Comparison of ENCODE assay signal across 8 mouse cellular contexts in genomic region chr8:105860143-105860981, GRCm38 (mm10). TPM values are rescaled to one million over a fixed set of nuclear protein-coding genes. Genes with fewer than 3 reads are reported as not detected.
A peak's percentile ranks its signal among the peaks of the same experiment; 100 is the strongest.
DNase-seq lines count a peak whose midpoint lies in the region; ATAC-seq and TF ChIP-seq lines count a peak whose summit lies in the region.

Nutf2 (plus strand) TSS chr8:105860580.

- H3K27ac ChIP-seq in ES-Bruce4 (ENCODE audit: insufficient read depth, low read length) = peak within 1 kb of the TSS; percentile 71
- H3K27ac ChIP-seq in forebrain, embryonic 13.5 days = peak within 1 kb of the TSS; percentile 86
- peak within 1 kb of the TSS; percentile 95 for H3K27ac ChIP-seq in liver, postnatal 0 days (ENCODE audit: low read depth)
- H3K27ac ChIP-seq in neural tube, embryonic 14.5 days (ENCODE audit: low read depth, low read length) = peak within 1 kb of the TSS; percentile 74

- H3K4me2 ChIP-seq in forebrain, embryonic 13.5 days = peak within 1 kb of the TSS; percentile 93
- H3K4me2 ChIP-seq in liver, postnatal 0 days (ENCODE audit: low read depth, low read length) = peak within 1 kb of the TSS; percentile 100
- H3K4me2 ChIP-seq in neural tube, embryonic 14.5 days (ENCODE audit: low read depth, low read length) = peak within 1 kb of the TSS; percentile 87

- TF ChIP-seq EP300 in ES-Bruce4 (IDR thresholded peaks at IDR 0.05; ENCODE audit: insufficient read depth, low read depth, low read length) = peak; percentile 38; the same call in 1 of the 2 replicates
- no peak; the same call in 1 of the 2 replicates for TF ChIP-seq EP300 in liver, postnatal 0 days (IDR thresholded peaks at IDR 0.05; ENCODE audit: low read depth)

- H3K4me1 ChIP-seq in ES-Bruce4 (ENCODE audit: control insufficient read depth, insufficient read depth, low read length) = peaks cover 3% of the 10 kb centered on the region
- peaks cover 74% of the 10 kb centered on the region for H3K4me1 ChIP-seq in forebrain, embryonic 13.5 days
- peaks cover 56% of the 10 kb centered on the region for H3K4me1 ChIP-seq in liver, postnatal 0 days (ENCODE audit: insufficient read depth)
- H3K4me1 ChIP-seq in neural tube, embryonic 14.5 days (ENCODE audit: control insufficient read depth, insufficient read depth, low read length) = peaks cover 44% of the 10 kb centered on the region

- no peak for TF ChIP-seq CTCF in ES-Bruce4 (IDR thresholded peaks at IDR 0.05; ENCODE audit: low read depth, low read length)
- no peak for TF ChIP-seq CTCF in liver, postnatal 0 days (IDR thresholded peaks at IDR 0.05; ENCODE audit: low read depth)

- peak; percentile 95 to 98 for DNase-seq in heart, postnatal 10 days
- DNase-seq in large intestine, adult 2 months (ENCODE audit: low read depth, low spot score) = peak; percentile 95
- DNase-seq in liver, postnatal 0 days = peak; percentile 94
- peak; percentile 90 for DNase-seq in testis, postnatal 10 days (ENCODE audit: low spot score)

- ATAC-seq in cerebellum, adult (ENCODE audit: insufficient number of reproducible peaks, low FRiP score, low TSS enrichment) = peak; percentile 93
- ATAC-seq in forebrain, embryonic 13.5 days = peak; percentile 98
- peak; percentile 95 for ATAC-seq in liver, postnatal 0 days
- ATAC-seq in neural tube, embryonic 14.5 days (ENCODE audit: low read depth) = peak; percentile 97

- peak within 1 kb of the TSS; percentile 88 for H3K4me3 ChIP-seq in ES-Bruce4 (ENCODE audit: low read depth, low read length)
- H3K4me3 ChIP-seq in forebrain, embryonic 13.5 days = peak within 1 kb of the TSS; percentile 97
- H3K4me3 ChIP-seq in liver, postnatal 0 days (ENCODE audit: low read depth, low read length) = peak within 1 kb of the TSS; percentile 89
- peak within 1 kb of the TSS; percentile 90 for H3K4me3 ChIP-seq in neural tube, embryonic 14.5 days (ENCODE audit: low read depth, low read length)

- H3K27me3 ChIP-seq in ES-Bruce4 (ENCODE audit: control insufficient read depth, insufficient read depth, low read length, poor library complexity, severe bottlenecking) = no peaks in the 10 kb centered on the region
- no peaks in the 10 kb centered on the region for H3K27me3 ChIP-seq in forebrain, embryonic 13.5 days
- H3K27me3 ChIP-seq in liver, postnatal 0 days (ENCODE audit: insufficient read depth, low read length) = no peaks in the 10 kb centered on the region
- no peaks in the 10 kb centered on the region for H3K27me3 ChIP-seq in neural tube, embryonic 14.5 days (ENCODE audit: control insufficient read depth, insufficient read depth, low read length)

- under 1% methylated on average over 50 of the region's 59 CpGs for WGBS in forebrain, embryonic 13.5 days
- WGBS in large intestine, adult 2 months = under 1% methylated on average over 59 of the region's 59 CpGs
- whole genome bisulfite sequencing in liver, postnatal 0 days (ENCODE audit: insufficient replicate concordance) = under 1% methylated on average over 41 of the region's 59 CpGs
- under 1% methylated on average over 57 of the region's 59 CpGs for WGBS in neural tube, embryonic 14.5 days

- peak; percentile 75 for TF ChIP-seq POLR2A in ES-Bruce4 (IDR thresholded peaks at IDR 0.05; ENCODE audit: insufficient read depth, low read length)

- intact Hi-C loops in heart, postnatal 10 days (cut with DNase I) = loop anchor here (2.0 kb wide), 2 partner anchors 20 to 38 kb away; partner anchors contain the start of gene Edc4

- peaks cover 19% of the 10 kb centered on the region for H3K36me3 ChIP-seq in ES-Bruce4 (ENCODE audit: control insufficient read depth, insufficient read depth, low read length, poor library complexity, severe bottlenecking)
- peaks cover 17% of the 10 kb centered on the region for H3K36me3 ChIP-seq in forebrain, embryonic 13.5 days (ENCODE audit: poor library complexity, severe bottlenecking)
- no peaks in the 10 kb centered on the region; the same call in 1 of the 2 replicates for H3K36me3 ChIP-seq in liver, postnatal 0 days (replicated peaks; ENCODE audit: insufficient read depth, low read length)
- no peaks in the 10 kb centered on the region for H3K36me3 ChIP-seq in neural tube, embryonic 14.5 days (ENCODE audit: control insufficient read depth, insufficient read depth, low read length)

- peak within 1 kb of the TSS; percentile 91 for H3K9ac ChIP-seq in ES-Bruce4 (ENCODE audit: low read depth, poor library complexity, severe bottlenecking)
- peak within 1 kb of the TSS; percentile 99 for H3K9ac ChIP-seq in forebrain, embryonic 13.5 days
- peak within 1 kb of the TSS; percentile 96 for H3K9ac ChIP-seq in liver, postnatal 0 days (replicated peaks)
- H3K9ac ChIP-seq in neural tube, embryonic 14.5 days (replicated peaks; ENCODE audit: low read depth, low read length) = peak within 1 kb of the TSS; percentile 75

- no peaks in the 10 kb centered on the region for H3K9me3 ChIP-seq in ES-Bruce4 (replicated peaks; ENCODE audit: control insufficient read depth, insufficient read depth, low read length, poor library complexity, severe bottlenecking)
- no peaks in the 10 kb centered on the region for H3K9me3 ChIP-seq in forebrain, embryonic 13.5 days (replicated peaks)
- H3K9me3 ChIP-seq in liver, postnatal 0 days (ENCODE audit: low read length) = no peaks in the 10 kb centered on the region
- H3K9me3 ChIP-seq in neural tube, embryonic 14.5 days (ENCODE audit: control insufficient read depth, low read length) = no peaks in the 10 kb centered on the region

RNA-seq across cellular contexts. Expression of gene Nutf2, which starts in this region (rescaled TPM):
- polyA plus RNA-seq in ES-Bruce4 (2011; ENCODE audit: insufficient read depth, insufficient read length, low read depth, missing spikeins) = 29.9 and 30.2 TPM in 2 replicates
- polyA plus RNA-seq in forebrain, embryonic 13.5 days (2015; fragmentation: Nextera tagmentation; extraction: Ambion mirVana) = 254 and 295 TPM in 2 replicates
- total RNA-seq in heart, postnatal 10 days (2021) = 10 to 100 TPM; 41.9 to 46.2 TPM
- 32.0 and 34.5 TPM in 2 replicates for polyA plus RNA-seq in large intestine, adult 2 months (2012; rRNA removed)
- polyA plus RNA-seq in liver, postnatal 0 days (2015; fragmentation: Nextera tagmentation; extraction: Ambion mirVana) = 67.6 and 71.9 TPM in 2 replicates
- polyA plus RNA-seq in neural tube, embryonic 14.5 days (2014; fragmentation: Nextera tagmentation; extraction: Ambion mirVana) = 141 and 176 TPM in 2 replicates

Comparison
In these comparisons a context has a peak if more than half of its experiments do, and no peak if none do; other contexts are left out.
1. Peak in every context shown above with its lines: DNase-seq, ATAC-seq, H3K4me3 ChIP-seq and H3K27ac ChIP-seq.